Mouse (Mus musculus) MEL (cell line): ENCODE data around the gene Gm960.

Experiments
- CHD1 ChIP-seq: IDR thresholded peaks from 2 replicates; pipeline ENCODE4 v1.6.1; 2012; ENCODE audit warnings: low read depth, mild to moderate bottlenecking, inconsistent platforms, low read length, improper control_type of control experiment
- CTCF ChIP-seq, 3 experiments: IDR thresholded peaks in 2 of 3; conservative IDR thresholded peaks in 1 of 3; 2 replicates each; pipeline ENCODE4 v1.5.1; 2011 to 2012; ENCODE audit warnings: low read length in 3 of 3, low read depth in 2 of 3, mild to moderate bottlenecking in 2 of 3, improper control_type of control experiment in 1 of 3, inconsistent platforms in 1 of 3, mixed read lengths in 1 of 3, moderate library complexity in 1 of 3; ENCODE audit not compliant: control insufficient read depth in 1 of 3, insufficient read depth in 1 of 3, poor library complexity in 1 of 3, severe bottlenecking in 1 of 3
- E2F4 ChIP-seq: IDR thresholded peaks from 2 replicates; pipeline ENCODE4 v1.6.1; 2011; ENCODE audit warnings: low read depth, low read length, improper control_type of control experiment, borderline replicate concordance
- POLR2AphosphoS2 ChIP-seq: IDR thresholded peaks from 2 replicates; pipeline ENCODE4 v1.6.1; 2011; ENCODE audit warnings: low read length, improper control_type of control experiment
- TAL1 ChIP-seq: IDR thresholded peaks from 2 replicates; pipeline ENCODE4 v1.6.1; 2012; ENCODE audit warnings: mild to moderate bottlenecking, inconsistent platforms, low read length, moderate library complexity, mixed read lengths

DNA sequence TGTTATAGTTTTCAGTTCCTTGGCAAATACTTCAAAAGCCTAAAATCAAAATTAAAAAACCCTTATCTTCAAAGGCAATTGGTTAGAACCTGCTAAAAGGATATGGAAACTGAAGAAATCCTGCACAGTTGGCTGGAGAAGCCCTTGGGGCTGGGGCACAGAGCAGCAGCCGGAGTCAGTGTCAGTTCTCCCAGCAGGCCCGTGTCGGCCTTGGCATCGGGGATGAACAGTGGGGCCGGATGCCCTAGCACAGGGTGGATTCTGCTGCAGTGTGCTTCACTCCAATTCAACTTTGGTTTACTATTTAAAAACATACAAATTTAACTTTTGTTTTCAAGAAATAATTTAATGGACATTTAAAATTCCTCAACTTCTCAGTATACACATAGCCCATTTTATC, 40.3 kb downstream of the Gm960 start:
- TF ChIP-seq E2F4 (no peak), CTCF (IDR thresholded peaks at IDR 0.05 in 2 of 3, conservative IDR thresholded peaks at IDR 0.05 in 1 of 3; ENCODE audit: control insufficient read depth in 1 of 3, insufficient read depth in 1 of 3, low read depth in 2 of 3, low read length in 3 of 3, poor library complexity in 1 of 3, severe bottlenecking in 1 of 3) (no peak), CHD1 (no peak), TAL1 (no peak), POLR2AphosphoS2 (no peak)
